Mouse (Mus musculus) splenic B cell, adult 2 months (primary cell): Measurements from ENCODE around the gene Oscp1.

Source experiments
- DNase-seq: peaks from one replicate; pipeline ENCODE4 v3.0.0-alpha.2; 2011; ENCODE audit warnings: low read depth, low spot score
- H3K27me3 ChIP-seq: 2 replicates; pipeline ENCODE4 v1.6.1; 2012; ENCODE audit warnings: mild to moderate bottlenecking, low read length, moderate library complexity, mixed read lengths; ENCODE audit not compliant: control insufficient read depth, poor library complexity, insufficient read depth, severe bottlenecking
- H3K36me3 ChIP-seq: 2 replicates; pipeline ENCODE4 v1.6.1; 2012; ENCODE audit warnings: mild to moderate bottlenecking, low read length, moderate library complexity, mixed read lengths; ENCODE audit not compliant: control insufficient read depth, poor library complexity, insufficient read depth, severe bottlenecking

Gene Oscp1

GRCm38 (mm10) chr4:126058134-126058996 lies at the start of gene Oscp1:
Gene Oscp1 (plus strand): TSS chr4:126058565.
- DNase-seq, result peak; percentile 93
- Histone ChIP-seq H3K36me3 (peaks cover under 1% of the 10 kb centered on the region), H3K27me3 (no peaks in the 10 kb centered on the region)

- Histone ChIP-seq H3K27me3 (no peaks in the 10 kb centered on the region), H3K36me3 (no peaks in the 10 kb centered on the region)
- no peak for DNase-seq
These were observed 40.6 kb upstream of the Oscp1 start for GRCm38 (mm10) chr4:126017676-126018332.

GRCm38 (mm10) chr4:126018966-126019538 lies 39.3 kb upstream of the Oscp1 start:
- no peaks in the 10 kb centered on the region for H3K27me3 ChIP-seq
- DNase-seq, result peak; percentile 80
- H3K36me3 ChIP-seq, result no peaks in the 10 kb centered on the region

GRCm38 (mm10) chr4:126024303-126024900 lies 34.0 kb upstream of the Oscp1 start, which contains the start of gene Csf3r:
Gene Csf3r (plus strand): TSS chr4:126024550.
- no peak for DNase-seq
- H3K36me3 ChIP-seq, result no peaks in the 10 kb centered on the region
- H3K27me3 ChIP-seq, result no peaks in the 10 kb centered on the region

- no peaks in the 10 kb centered on the region for H3K36me3 ChIP-seq
- no peak for DNase-seq
These were observed 32.6 kb upstream of the Oscp1 start for GRCm38 (mm10) chr4:126025801-126026200.

GRCm38 (mm10) chr4:126027980-126028379 lies 30.4 kb upstream of the Oscp1 start:
- no peak for DNase-seq
- Histone ChIP-seq H3K36me3 (no peaks in the 10 kb centered on the region), H3K27me3 (no peaks in the 10 kb centered on the region)

More at GRCm38 (mm10) chr4:126025801-126026200, 32.6 kb upstream of the Oscp1 start:
- no peaks in the 10 kb centered on the region for H3K27me3 ChIP-seq

- Histone ChIP-seq H3K27me3 (no peaks in the 10 kb centered on the region), H3K36me3 (no peaks in the 10 kb centered on the region)
- no peak for DNase-seq
These were observed 29.3 kb upstream of the Oscp1 start for GRCm38 (mm10) chr4:126029042-126029441.

GRCm38 (mm10) chr4:126030705-126031104 lies 27.7 kb upstream of the Oscp1 start:
- H3K27me3 ChIP-seq, result no peaks in the 10 kb centered on the region
- peak; percentile 12 for DNase-seq
- H3K36me3 ChIP-seq, result no peaks in the 10 kb centered on the region

- Histone ChIP-seq H3K36me3 (no peaks in the 10 kb centered on the region), H3K27me3 (no peaks in the 10 kb centered on the region)
- no peak for DNase-seq
These were observed 23.0 kb upstream of the Oscp1 start for GRCm38 (mm10) chr4:126035413-126035812.

- no peaks in the 10 kb centered on the region for H3K27me3 ChIP-seq
- H3K36me3 ChIP-seq, result no peaks in the 10 kb centered on the region; the same call in 1 of the 2 replicates
- peak; percentile 85 for DNase-seq
These were observed 11.3 kb upstream of the Oscp1 start, which contains the start of gene Mrps15 for GRCm38 (mm10) chr4:126046851-126047585. Gene Mrps15 (plus strand): TSS chr4:126046925.

GRCm38 (mm10) chr4:126051617-126052016 lies 6.7 kb upstream of the Oscp1 start:
- Histone ChIP-seq H3K36me3 (peaks cover 5% of the 10 kb centered on the region), H3K27me3 (no peaks in the 10 kb centered on the region)
- DNase-seq, result no peak

- Histone ChIP-seq H3K36me3 (peaks cover 5% of the 10 kb centered on the region), H3K27me3 (no peaks in the 10 kb centered on the region)
- no peak for DNase-seq
These were observed 895 bp upstream of the Oscp1 start for GRCm38 (mm10) chr4:126057207-126058133.

- DNase-seq, result no peak
These were observed 615 bp downstream of the Oscp1 start for GRCm38 (mm10) chr4:126058997-126059362.

More at GRCm38 (mm10) chr4:126058997-126059362, 615 bp downstream of the Oscp1 start:
- no peaks in the 10 kb centered on the region; the same call in 1 of the 2 replicates for H3K36me3 ChIP-seq
- H3K27me3 ChIP-seq, result no peaks in the 10 kb centered on the region
